In genomic region chr9:110478639-110479038, GRCm38 (mm10) we compare ENCODE assay signal across 23 mouse cellular contexts. TPM values are rescaled to one million over a fixed set of nuclear protein-coding genes. Genes with fewer than 3 reads are reported as not detected.
DNase-seq lines count a peak whose midpoint lies in the region; ATAC-seq and TF ChIP-seq lines count a peak whose summit lies in the region.
"Had no signal": no experiment of that assay in that cellular context is flagged by ENCODE, and none has a peak within 500 bp of the region (broad histone marks: within the 10 kb centered on the region; RNA-seq: fewer than 3 reads in every experiment).

No protein-coding gene starts in this region.

- TF ChIP-seq CTCF in bone marrow macrophage, adult 2 months (IDR thresholded peaks at IDR 0.05; ENCODE audit: low read depth, low read length): no peak

- peaks cover 10% of the 10 kb centered on the region for H3K79me2 ChIP-seq in myocyte (ENCODE audit: control insufficient read depth, insufficient read depth)

- peaks cover 10% of the 10 kb centered on the region for H3K27me3 ChIP-seq in myocyte (ENCODE audit: control insufficient read depth, insufficient read depth, insufficient read length)
- peaks cover 4% of the 10 kb centered on the region; the same call in 1 of the 2 replicates for H3K27me3 ChIP-seq in forebrain, embryonic 15.5 days
- H3K27me3 ChIP-seq: embryonic facial prominence, embryonic 12.5 days had no signal

- H3K36me3 ChIP-seq in myocyte (ENCODE audit: control insufficient read depth, insufficient read depth): no peaks in the 10 kb centered on the region
- H3K36me3 ChIP-seq in forebrain, embryonic 15.5 days: no peaks in the 10 kb centered on the region
- H3K36me3 ChIP-seq: embryonic facial prominence, embryonic 12.5 days; embryonic facial prominence, embryonic 15.5 days; heart, embryonic 10.5 days; heart, embryonic 13.5 days; hindbrain, embryonic 12.5 days; hindbrain, embryonic 15.5 days had no signal

- H3K4me2 ChIP-seq in myocyte (ENCODE audit: low read depth): peak overlapping the region; percentile 12
- no peak overlapping the region for H3K4me2 ChIP-seq in forebrain, embryonic 15.5 days (replicated peaks)
- H3K4me2 ChIP-seq: embryonic facial prominence, embryonic 12.5 days; embryonic facial prominence, embryonic 15.5 days; heart, embryonic 13.5 days; hindbrain, embryonic 12.5 days; hindbrain, embryonic 15.5 days had no signal

- H3K9me3 ChIP-seq in forebrain, embryonic 15.5 days: no peaks in the 10 kb centered on the region
- H3K9me3 ChIP-seq: embryonic facial prominence, embryonic 12.5 days; embryonic facial prominence, embryonic 15.5 days; heart, embryonic 10.5 days; heart, embryonic 13.5 days; hindbrain, embryonic 12.5 days; hindbrain, embryonic 15.5 days had no signal

- no peak overlapping the region for H3K4me3 ChIP-seq in bone marrow macrophage, adult 2 months (ENCODE audit: insufficient read depth, low read length)
- no peak overlapping the region for H3K4me3 ChIP-seq in myocyte
- H3K4me3 ChIP-seq in forebrain, embryonic 15.5 days: no peak overlapping the region
- H3K4me3 ChIP-seq: embryonic facial prominence, embryonic 12.5 days; embryonic facial prominence, embryonic 15.5 days; heart, adult 2 months; heart, embryonic 10.5 days; heart, embryonic 13.5 days; hindbrain, embryonic 12.5 days; hindbrain, embryonic 15.5 days had no signal

- H3K9ac ChIP-seq in forebrain, embryonic 15.5 days (replicated peaks): no peak overlapping the region
- H3K9ac ChIP-seq: embryonic facial prominence, embryonic 12.5 days; embryonic facial prominence, embryonic 15.5 days; heart, embryonic 13.5 days; hindbrain, embryonic 15.5 days had no signal

- H3K4me1 ChIP-seq in bone marrow macrophage, adult 2 months (ENCODE audit: control insufficient read depth, insufficient read depth, low read length): peaks cover 23% of the 10 kb centered on the region
- H3K4me1 ChIP-seq in forebrain, embryonic 15.5 days: peaks cover 22% of the 10 kb centered on the region

- TF ChIP-seq POLR2A in bone marrow macrophage, adult 2 months (IDR thresholded peaks at IDR 0.05; ENCODE audit: borderline replicate concordance, low read depth, low read length): no peak
- TF ChIP-seq POLR2A in myocyte (IDR thresholded peaks at IDR 0.05; ENCODE audit: insufficient read length, low read depth): no peak

- peak overlapping the region; percentile 37 for H3K27ac ChIP-seq in bone marrow macrophage, adult 2 months (ENCODE audit: insufficient read depth, low read depth, low read length)
- no peak overlapping the region for H3K27ac ChIP-seq in forebrain, embryonic 15.5 days (replicated peaks)
- H3K27ac ChIP-seq: embryonic facial prominence, embryonic 12.5 days; embryonic facial prominence, embryonic 15.5 days; heart, adult 2 months; heart, embryonic 10.5 days; heart, embryonic 13.5 days; hindbrain, embryonic 12.5 days; hindbrain, embryonic 15.5 days had no signal

- 82% methylated on average over 4 of the region's 4 CpGs for WGBS in forebrain, embryonic 15.5 days

- ATAC-seq in forebrain, embryonic 15.5 days (replicated peaks): no peak
- ATAC-seq: forebrain, embryonic 14.5 days had no signal

- peak; percentile 21 to 57 for DNase-seq in spleen, postnatal 36 days (ENCODE audit: low spot score in 2 of 2)
- DNase-seq in spleen, postnatal 14 days (ENCODE audit: low spot score in 2 of 2): no peak
- DNase-seq in B cell, adult 2 months: peak; percentile 21 to 34
- no peak for DNase-seq in adrenal gland, postnatal 36 days
- DNase-seq in natural killer cell, adult 2 months (ENCODE audit: low spot score in 2 of 2): no peak
- DNase-seq: adrenal gland, adult 2 months; adrenal gland, postnatal 14 days; gastrocnemius, postnatal 25 days; heart, adult 2 months; heart, postnatal 14 days; heart, postnatal 4 days had no signal

- H3ac ChIP-seq in myocyte (ENCODE audit: control insufficient read depth, insufficient read length): no peak overlapping the region

TF ChIP-seq in myocyte, 11 proteins besides CTCF, POLR2A, EP300 and RAD21:
- no peak for TF ChIP-seq MAX (IDR thresholded peaks at IDR 0.05; ENCODE audit: low read depth)
- no peak for TF ChIP-seq MYOG (IDR thresholded peaks at IDR 0.05; ENCODE audit: control insufficient read depth in 1 of 3, insufficient read depth in 1 of 3, insufficient read length in 2 of 3, low read depth in 2 of 3)
- TF ChIP-seq CEBPB (IDR thresholded peaks at IDR 0.05; ENCODE audit: insufficient read depth, poor library complexity, severe bottlenecking): no peak
- no peak for TF ChIP-seq USF1 (IDR thresholded peaks at IDR 0.05; ENCODE audit: low read depth)
- no peak for TF ChIP-seq POLR2AphosphoS2 (IDR thresholded peaks at IDR 0.05; ENCODE audit: insufficient read length, low read depth)
- no peak for TF ChIP-seq E2F4 (IDR thresholded peaks at IDR 0.05; ENCODE audit: insufficient read depth)
- TF ChIP-seq TCF12 (IDR thresholded peaks at IDR 0.05; ENCODE audit: insufficient read depth, poor library complexity, severe bottlenecking): no peak
- TF ChIP-seq MYOD1 (IDR thresholded peaks at IDR 0.05; ENCODE audit: control insufficient read depth in 1 of 3, insufficient read length in 2 of 3, low read depth in 2 of 3): no peak
- no peak for TF ChIP-seq TCF3 (IDR thresholded peaks at IDR 0.05; ENCODE audit: insufficient read length, low read depth)
- no peak for TF ChIP-seq SRF (IDR thresholded peaks at IDR 0.05; ENCODE audit: control insufficient read depth, insufficient read length, low read depth)
- no peak for TF ChIP-seq REST (IDR thresholded peaks at IDR 0.05; ENCODE audit: insufficient read depth, insufficient read length)

RNA-seq across cellular contexts. Expression of gene Kif9, which starts 1.9 kb away (rescaled TPM):
- 3.9 and 4.8 TPM in 2 replicates for polyA plus RNA-seq in bone marrow macrophage, adult 2 months (2012; ENCODE audit: insufficient read depth, insufficient read length, missing spikeins)
- 0.48 TPM for polyA plus RNA-seq in myocyte (2012; fragmentation: generic; extraction: Trizol)
- 2.7 and 4.1 TPM in 2 replicates for polyA plus RNA-seq in forebrain, embryonic 15.5 days (2015; fragmentation: Nextera tagmentation; extraction: Ambion mirVana)
- 1 to 10 TPM in 1 of 2 experiments, under 1 TPM in 1; 0.69 to 1.0 TPM for total RNA-seq in adrenal gland, postnatal 36 days (2021)

RNA-seq across cellular contexts. Expression of gene Klhl18, which starts 2.1 kb away (rescaled TPM):
- 17.4 and 19.3 TPM in 2 replicates for polyA plus RNA-seq in bone marrow macrophage, adult 2 months (2012; ENCODE audit: insufficient read depth, insufficient read length, missing spikeins)
- polyA plus RNA-seq in myocyte (2012; fragmentation: generic; extraction: Trizol): 10.2 TPM
- polyA plus RNA-seq in forebrain, embryonic 15.5 days (2015; fragmentation: Nextera tagmentation; extraction: Ambion mirVana): 14.0 and 14.2 TPM in 2 replicates
- 10 to 100 TPM in 1 of 2 experiments, 1 to 10 TPM in 1; 9.9 to 13.0 TPM for total RNA-seq in adrenal gland, postnatal 36 days (2021)

RNA-seq across cellular contexts. Expression of gene Setd2, which starts 53.8 kb away (rescaled TPM):
- polyA plus RNA-seq in bone marrow macrophage, adult 2 months (2012; ENCODE audit: insufficient read depth, insufficient read length, missing spikeins): 63.3 and 71.5 TPM in 2 replicates
- 11.6 TPM for polyA plus RNA-seq in myocyte (2012; fragmentation: generic; extraction: Trizol)
- 36.2 and 36.7 TPM in 2 replicates for polyA plus RNA-seq in forebrain, embryonic 15.5 days (2015; fragmentation: Nextera tagmentation; extraction: Ambion mirVana)
- 10 to 100 TPM; 66.1 to 71.4 TPM for total RNA-seq in adrenal gland, postnatal 36 days (2021)

RNA-seq across cellular contexts. Expression of gene Ngp, which starts 59.1 kb away (rescaled TPM):
- 4.7 and 5.3 TPM in 2 replicates for polyA plus RNA-seq in bone marrow macrophage, adult 2 months (2012; ENCODE audit: insufficient read depth, insufficient read length, missing spikeins)
- not detected for polyA plus RNA-seq in myocyte (2012; fragmentation: generic; extraction: Trizol)
- polyA plus RNA-seq in forebrain, embryonic 15.5 days (2015; fragmentation: Nextera tagmentation; extraction: Ambion mirVana): 0.41 and 1.6 TPM in 2 replicates
- total RNA-seq in adrenal gland, postnatal 36 days (2021): not detected
- total RNA-seq: gastrocnemius, adult 8-10 months; gastrocnemius, postnatal 25 days; heart, adult 2 months; MEL had no signal
- polyA plus RNA-seq: adrenal gland, adult 2 months; heart, embryonic 10.5 days had no signal

Comparison
In these comparisons a context has a peak if more than half of its experiments do, and no peak if none do; other contexts are left out.
1. DNase-seq: peak in spleen, postnatal 36 days (2 of 2) and B cell, adult 2 months (2 of 2); none in spleen, postnatal 14 days (0 of 2), adrenal gland, postnatal 36 days (0 of 2) and natural killer cell, adult 2 months (0 of 2).